Mouse (Mus musculus) cerebellum, adult 11 months (tissue): ENCODE measurements at regions not wholly inside any gene's neighbourhood (a gene's known extent, or its start where the extent isn't known, plus 50 kb on each side); places are given as distances from the start of the nearest gene placed in this dataset.

Experiments used
- DNase-seq: peaks from one replicate; pipeline ENCODE4 v3.0.0; 2022

GRCm38 (mm10) chr3:143925322-143925721, 279.7 kb downstream of the Lmo4 start:
- DNase-seq, result no peak

DNA sequence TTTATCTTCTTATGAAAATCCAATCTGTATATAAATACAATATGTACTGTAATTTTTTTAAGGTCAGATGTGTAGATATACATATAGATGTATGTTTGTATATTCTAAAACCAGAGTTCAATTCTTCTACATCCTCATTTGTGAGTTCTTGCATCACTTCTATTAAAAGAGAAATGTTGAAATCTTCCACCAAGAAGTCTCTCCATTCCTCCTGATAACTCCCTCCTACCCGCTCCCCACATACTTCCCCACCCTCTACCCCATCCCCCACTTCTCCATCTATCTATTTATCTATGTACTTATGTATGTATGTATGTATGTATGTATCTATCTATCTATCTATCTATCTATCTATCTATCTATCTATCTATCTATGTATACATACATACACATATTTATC, 285.3 kb downstream of the Lmo4 start:
- no peak for DNase-seq

GRCm38 (mm10) chr3:143914341-143915217, 290.4 kb downstream of the Lmo4 start:
- DNase-seq, result no peak

DNA sequence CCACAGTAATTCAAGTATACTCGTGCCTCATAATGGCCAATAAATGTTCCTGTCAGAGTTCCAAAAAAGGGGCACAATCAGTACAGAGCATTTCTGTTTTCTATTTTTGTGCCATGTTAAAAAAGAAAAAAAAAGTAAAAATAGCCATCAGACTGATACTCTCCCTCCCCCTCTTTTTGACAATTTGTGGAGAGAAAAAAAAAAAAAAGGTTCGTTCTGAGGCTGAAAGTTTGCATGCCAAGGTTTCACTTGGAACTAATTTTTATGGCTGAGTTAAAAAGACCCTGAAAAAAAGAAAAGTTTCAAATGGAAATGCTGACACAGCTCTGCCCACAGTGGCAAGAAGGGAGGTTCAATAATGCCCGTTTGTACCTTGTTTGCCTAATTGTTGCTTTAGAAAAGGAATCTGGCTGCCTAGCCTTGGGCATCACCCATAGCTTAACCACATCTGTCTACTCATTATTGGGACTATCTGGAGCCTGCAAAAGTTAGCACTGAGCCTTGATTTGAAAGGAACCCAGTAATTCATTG, 291.9 kb downstream of the Lmo4 start:
- no peak for DNase-seq

DNA sequence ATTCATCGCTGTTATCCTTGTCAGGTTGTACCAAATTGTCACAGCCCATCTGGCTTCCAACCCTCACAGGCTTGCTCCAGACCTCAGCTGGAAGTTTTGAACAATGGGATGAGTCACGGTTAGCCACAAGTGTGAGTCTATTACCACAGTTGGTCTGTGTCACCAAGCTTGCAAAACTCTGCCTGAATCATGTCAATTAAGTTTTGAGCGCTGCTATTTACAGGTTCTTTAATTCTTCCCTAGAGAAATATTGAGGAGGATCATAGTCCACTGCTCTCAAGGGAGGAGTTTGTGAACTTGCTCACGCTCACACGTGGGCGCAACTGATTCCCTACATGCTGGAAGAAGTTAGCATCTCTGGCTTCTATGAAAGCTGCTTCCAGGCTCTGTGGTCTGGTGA, 292.6 kb downstream of the Lmo4 start:
- no peak for DNase-seq

DNA sequence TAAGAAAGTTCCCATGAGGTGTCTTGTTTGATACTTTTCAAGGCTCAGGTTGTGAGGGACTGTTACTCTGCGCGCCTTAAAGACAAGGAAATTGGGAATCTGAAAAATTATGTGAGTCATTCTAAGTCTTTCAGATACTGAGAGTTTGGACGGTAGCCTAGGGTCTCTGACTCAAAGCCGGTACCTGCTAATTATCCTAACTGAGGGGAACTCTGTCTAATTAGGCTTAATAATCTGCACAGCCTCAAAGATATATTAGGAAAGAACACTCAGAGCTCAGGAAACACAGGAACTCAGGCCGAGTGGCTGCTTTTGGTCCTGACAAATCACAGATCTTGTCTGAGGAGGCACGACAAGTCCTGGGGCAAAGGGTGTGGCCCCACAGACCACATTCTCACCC, 295.7 kb downstream of the Lmo4 start:
- DNase-seq, result no peak

DNA sequence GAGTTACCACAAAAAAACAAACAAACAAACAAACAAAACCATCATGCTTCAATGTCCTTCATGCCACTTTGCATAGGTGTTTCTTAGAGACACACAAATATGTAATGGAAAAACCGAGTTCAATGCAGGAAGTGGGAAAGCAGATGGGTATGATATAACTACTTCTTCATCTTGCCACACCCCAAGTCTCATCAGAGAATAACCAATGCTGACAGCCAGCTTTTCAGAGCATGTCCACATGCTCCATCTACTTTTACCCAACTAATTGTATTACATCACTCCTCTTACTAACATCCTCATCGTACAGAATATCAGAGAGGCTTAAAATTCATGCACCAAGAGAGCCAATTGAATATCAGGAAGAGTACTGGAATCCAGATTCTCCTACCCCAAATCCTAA, 301.6 kb downstream of the Lmo4 start:
- no peak for DNase-seq

DNA sequence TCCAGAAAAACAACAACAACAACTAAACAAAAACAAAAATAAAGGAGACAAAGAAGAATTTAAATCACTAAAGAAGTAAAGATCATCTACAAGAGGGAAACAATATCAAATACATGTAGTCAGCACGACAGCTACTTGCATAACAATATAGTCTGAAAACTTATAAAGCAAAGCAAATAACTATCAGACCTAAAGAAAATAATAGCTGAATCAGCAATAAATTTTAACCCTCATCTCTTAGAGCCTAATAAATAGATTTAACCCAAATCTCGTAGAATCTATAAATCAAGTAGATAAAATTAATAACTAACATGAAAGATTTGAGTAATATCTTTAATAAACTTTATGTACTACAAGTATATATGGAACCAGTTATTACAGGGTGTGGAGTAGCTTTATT, 324.2 kb downstream of the Lmo4 start:
- DNase-seq, result no peak

DNA sequence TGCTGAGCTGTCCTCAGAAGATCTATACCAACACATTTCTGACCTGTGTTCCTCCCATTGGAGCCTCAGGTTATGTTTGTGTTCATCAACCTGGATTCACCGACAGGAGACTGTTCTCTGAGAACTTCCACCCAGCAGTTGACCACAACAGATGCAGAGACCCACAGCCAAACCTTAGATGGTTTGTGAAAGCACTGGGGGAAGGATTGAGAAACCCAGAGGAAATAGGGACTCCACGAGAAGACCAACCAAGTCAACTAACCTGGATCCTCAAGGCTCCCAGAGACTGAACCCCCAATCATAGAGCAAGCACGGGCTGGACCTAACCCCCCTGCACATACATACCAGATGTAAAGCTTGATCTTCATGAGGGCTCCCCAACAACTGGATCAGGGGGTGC, 331.1 kb downstream of the Lmo4 start:
- no peak for DNase-seq

- DNase-seq, result no peak
Observed at GRCm38 (mm10) chr3:143866521-143866920, 338.5 kb downstream of the Lmo4 start.

DNA sequence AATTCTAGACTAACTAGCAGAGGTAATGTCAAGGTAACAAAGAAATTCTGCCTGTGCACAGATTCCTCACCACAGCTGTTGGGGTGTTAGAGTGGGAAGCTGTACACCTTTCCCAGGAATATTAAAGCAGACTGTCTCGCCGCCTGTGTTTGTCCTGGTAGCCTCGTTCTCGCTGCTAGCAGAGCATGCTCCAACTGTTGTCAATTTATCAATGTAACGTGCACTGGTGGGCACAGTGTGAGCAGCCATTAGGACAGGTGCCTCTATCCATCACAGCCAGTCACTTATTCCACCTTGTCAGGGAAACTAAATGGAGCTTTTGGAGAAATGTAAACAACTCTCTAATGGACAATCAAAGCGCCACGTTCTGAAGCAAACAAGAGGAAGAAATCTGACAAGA, 339.4 kb downstream of the Lmo4 start:
- DNase-seq, result no peak

GRCm38 (mm10) chr3:143864490-143864889, 340.5 kb downstream of the Lmo4 start:
- no peak for DNase-seq

DNA sequence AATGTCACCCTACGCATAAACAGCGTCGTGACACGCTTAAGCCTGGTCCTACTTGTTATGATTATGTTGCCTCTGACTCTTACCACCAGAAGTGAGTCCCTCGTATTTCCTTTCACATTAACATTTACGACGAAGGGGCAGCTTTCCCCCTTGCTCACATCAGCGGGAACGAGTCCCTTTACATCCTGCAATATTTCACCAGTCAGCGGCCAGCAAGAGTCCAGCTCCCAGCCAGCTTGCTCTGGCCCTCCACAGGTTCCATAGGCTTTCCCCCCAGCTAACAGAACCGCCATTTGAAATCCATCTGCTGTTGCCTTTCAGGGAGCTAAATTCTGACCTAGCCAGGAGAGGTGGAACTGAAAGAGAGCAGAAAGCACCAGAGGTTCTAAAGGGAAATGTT, 342.5 kb downstream of the Lmo4 start:
- no peak for DNase-seq

DNA sequence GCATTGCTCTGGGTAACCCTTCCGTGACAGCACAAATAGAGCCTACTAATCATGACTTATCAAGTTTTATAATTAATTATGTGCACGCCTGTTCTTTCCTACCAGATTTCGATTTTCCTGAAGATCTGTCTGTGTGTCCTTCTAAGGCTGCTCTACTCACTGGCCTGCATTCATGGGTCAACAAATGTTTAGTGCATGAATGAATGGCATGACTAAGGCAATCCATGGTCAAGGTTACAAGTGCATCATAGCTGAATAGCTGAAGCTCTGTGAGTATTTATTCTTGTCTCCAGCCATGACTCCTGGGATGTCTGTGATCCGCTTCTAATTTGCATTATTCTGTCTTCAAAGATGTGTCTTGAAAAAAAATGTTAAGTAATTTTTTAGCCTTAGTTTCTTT, 343.2 kb downstream of the Lmo4 start:
- no peak for DNase-seq

- DNase-seq, result no peak
Observed at GRCm38 (mm10) chr3:143835611-143836240, 369.3 kb downstream of the Lmo4 start.

- no peak for DNase-seq
Observed at GRCm38 (mm10) chr3:143834725-143835124, 370.3 kb downstream of the Lmo4 start.

GRCm38 (mm10) chr3:143823395-143823777, 381.6 kb downstream of the Lmo4 start:
- DNase-seq, result no peak

DNA sequence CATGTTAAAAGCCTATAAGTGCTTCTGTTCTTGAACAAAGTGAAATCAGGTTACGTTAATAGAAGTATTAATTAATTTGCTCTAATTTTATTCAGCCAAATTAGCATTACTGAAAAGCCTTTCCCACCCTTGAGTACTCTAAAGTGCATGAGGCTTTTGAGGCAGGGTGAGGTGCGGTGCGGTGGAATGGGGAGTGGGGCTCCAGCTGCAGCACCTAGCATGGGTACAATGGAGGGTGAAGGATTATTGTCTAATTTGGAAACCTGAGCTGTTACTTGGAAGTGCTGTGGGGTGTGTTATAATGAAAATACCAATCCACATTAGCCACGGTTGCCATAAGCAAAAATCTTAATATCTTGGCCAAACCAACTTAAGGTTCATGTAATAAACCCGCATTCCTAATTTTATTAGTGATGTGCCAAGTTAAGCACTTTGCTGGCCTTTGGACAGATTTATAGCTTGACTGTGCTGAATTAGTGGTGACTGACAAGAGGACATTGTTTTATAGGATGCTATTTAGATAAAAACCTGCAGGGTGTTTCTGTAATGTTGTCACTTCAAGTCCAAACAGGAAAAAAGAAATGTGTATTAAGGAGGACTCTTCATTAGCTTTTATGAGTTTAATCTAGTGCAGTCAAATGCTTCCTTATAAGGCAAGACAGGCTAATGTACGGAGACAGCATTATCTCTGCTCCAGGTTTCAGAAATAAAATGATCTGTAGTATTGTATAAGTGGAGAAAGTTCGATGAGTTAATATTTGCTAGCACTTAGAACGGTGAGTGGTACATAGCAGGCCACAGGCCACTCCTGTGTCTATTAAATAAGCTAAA, 382.2 kb downstream of the Lmo4 start:
- no peak for DNase-seq

GRCm38 (mm10) chr3:143807544-143807943, 397.5 kb downstream of the Lmo4 start:
- no peak for DNase-seq

DNA sequence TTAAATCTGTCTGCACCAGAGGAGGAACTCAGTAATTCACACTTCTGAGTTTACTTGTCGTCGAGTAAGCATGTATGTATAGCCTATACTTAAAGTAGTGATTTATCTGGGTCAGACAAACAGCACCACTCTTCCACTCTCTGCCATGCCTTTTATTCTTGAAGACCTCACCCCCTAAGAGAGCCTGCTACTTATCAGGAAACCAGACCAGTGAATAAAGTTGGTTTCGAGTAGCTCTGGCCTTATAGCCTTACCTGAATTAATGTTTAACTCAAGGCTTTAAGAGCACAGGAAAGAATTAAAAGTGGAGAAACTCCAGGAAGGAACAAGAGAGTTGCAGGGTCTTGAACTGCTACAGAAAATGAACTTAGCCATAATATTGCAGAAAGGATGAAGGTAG, 398.1 kb downstream of the Lmo4 start:
- no peak for DNase-seq

DNA sequence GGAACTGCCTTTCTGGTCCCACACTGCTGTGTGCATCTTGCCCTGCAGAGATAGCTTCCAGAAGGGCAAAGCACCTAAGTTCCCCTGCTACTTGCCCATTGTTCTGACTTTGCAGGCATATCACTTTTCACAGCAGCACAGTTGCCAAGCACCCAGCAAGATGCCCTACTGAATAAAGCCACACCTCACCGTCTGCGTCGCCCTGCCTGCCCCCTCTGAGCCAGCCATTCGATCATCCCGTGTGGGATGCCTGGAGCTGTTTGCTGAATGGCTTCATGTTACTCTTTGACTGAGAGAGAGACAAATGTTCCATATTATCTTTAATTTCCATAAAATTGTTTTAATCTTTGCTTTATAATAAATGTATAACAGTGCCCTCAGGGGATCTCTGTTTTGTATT, 407.2 kb downstream of the Lmo4 start:
- no peak for DNase-seq

- DNase-seq, result no peak
Observed at GRCm38 (mm10) chr3:143790905-143791304, 414.1 kb downstream of the Lmo4 start.

DNA sequence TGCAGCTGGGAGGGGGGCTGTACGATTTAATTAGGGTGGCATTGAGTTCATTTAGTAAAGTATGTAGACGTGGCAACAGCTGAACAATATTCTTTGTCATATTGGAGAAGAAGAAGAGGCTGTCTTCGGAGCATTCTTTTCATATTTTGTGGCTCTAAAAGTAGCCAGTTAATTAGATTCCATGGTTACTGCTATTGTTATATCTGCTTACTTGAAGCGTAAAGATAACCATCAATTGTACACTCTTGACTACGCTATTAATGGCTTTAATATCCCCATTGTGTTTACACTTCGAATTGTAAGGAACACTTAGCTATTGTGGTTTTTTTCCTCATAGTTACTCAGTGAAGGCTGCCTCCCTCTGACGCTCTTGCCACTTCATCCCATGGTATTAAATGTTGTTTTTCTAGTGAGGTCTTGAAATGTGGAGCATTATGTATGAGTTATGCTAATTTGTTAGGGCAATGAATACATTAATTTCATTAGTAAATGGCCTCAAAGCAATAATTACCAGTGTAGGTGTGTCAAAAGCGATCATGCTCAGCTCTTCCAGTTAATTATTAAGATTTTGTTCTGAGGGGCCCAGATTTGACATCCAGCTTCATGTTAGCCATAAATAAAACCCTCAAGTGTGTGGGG, 415.0 kb downstream of the Lmo4 start:
- no peak for DNase-seq
